In the genomic region with DNA sequence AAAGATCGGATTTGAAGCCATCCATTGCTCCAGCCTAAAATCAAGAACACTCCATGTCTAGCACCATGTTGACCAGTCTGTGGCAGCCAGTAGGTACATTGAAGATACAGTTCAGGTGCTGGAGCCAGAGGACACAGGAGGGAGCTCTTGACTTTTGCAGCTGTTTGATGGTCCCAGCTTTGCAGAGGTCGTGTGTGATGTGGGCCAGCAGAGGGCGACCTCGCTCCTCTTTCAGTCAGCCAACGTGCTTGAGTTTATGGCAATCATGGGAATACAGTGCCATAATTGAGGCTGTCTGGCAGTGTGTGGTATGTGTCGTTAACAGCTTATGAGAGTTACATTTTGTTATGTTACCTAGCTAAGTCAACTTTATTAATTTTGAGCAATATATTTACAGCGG, we compare ENCODE assay signal across 9 mouse cellular contexts. TPM values are rescaled to one million over a fixed set of nuclear protein-coding genes. Genes with fewer than 3 reads are reported as not detected.
DNase-seq lines count a peak whose midpoint lies in the region; ATAC-seq and TF ChIP-seq lines count a peak whose summit lies in the region.
"Had no signal": no experiment of that assay in that cellular context is flagged by ENCODE, and none has a peak within 500 bp of the region (broad histone marks: within the 10 kb centered on the region; RNA-seq: fewer than 3 reads in every experiment).

No protein-coding gene starts in this region.

- no peaks in the 10 kb centered on the region for H3K27me3 ChIP-seq in embryonic facial prominence, embryonic 12.5 days
- no peaks in the 10 kb centered on the region for H3K27me3 ChIP-seq in kidney, postnatal 0 days (ENCODE audit: insufficient read depth, low read length)
- no peaks in the 10 kb centered on the region for H3K27me3 ChIP-seq in liver, adult 2 months (ENCODE audit: control insufficient read depth, insufficient read depth, low read length)
- no peaks in the 10 kb centered on the region for H3K27me3 ChIP-seq in stomach, postnatal 0 days (ENCODE audit: control insufficient read depth, insufficient read depth, low read length)
- H3K27me3 ChIP-seq: embryonic facial prominence, embryonic 13.5 days had no signal

- H3K4me2 ChIP-seq in embryonic facial prominence, embryonic 12.5 days (replicated peaks) = no peak overlapping the region
- no peak overlapping the region for H3K4me2 ChIP-seq in kidney, postnatal 0 days (ENCODE audit: low read length)
- no peak overlapping the region for H3K4me2 ChIP-seq in stomach, postnatal 0 days (replicated peaks; ENCODE audit: low read depth)
- H3K4me2 ChIP-seq: embryonic facial prominence, embryonic 13.5 days had no signal

- no peaks in the 10 kb centered on the region for H3K79me2 ChIP-seq in liver, adult 2 months (ENCODE audit: control insufficient read depth, insufficient read depth, low read length)

- no peak overlapping the region for H3K4me3 ChIP-seq in embryonic facial prominence, embryonic 12.5 days
- H3K4me3 ChIP-seq in kidney, postnatal 0 days (replicated peaks; ENCODE audit: low read depth, low read length) = no peak overlapping the region
- H3K4me3 ChIP-seq in liver, adult 2 months (ENCODE audit: insufficient read depth, low read depth, low read length) = no peak overlapping the region
- no peak overlapping the region for H3K4me3 ChIP-seq in stomach, postnatal 0 days (ENCODE audit: low read depth, low read length)
- H3K4me3 ChIP-seq: embryonic facial prominence, embryonic 13.5 days had no signal

- H3K9me3 ChIP-seq in embryonic facial prominence, embryonic 12.5 days = no peaks in the 10 kb centered on the region
- no peaks in the 10 kb centered on the region for H3K9me3 ChIP-seq in kidney, postnatal 0 days (replicated peaks; ENCODE audit: low read length)
- no peaks in the 10 kb centered on the region for H3K9me3 ChIP-seq in stomach, postnatal 0 days (ENCODE audit: control insufficient read depth, low read length)
- H3K9me3 ChIP-seq: embryonic facial prominence, embryonic 13.5 days had no signal

- H3K36me3 ChIP-seq in embryonic facial prominence, embryonic 12.5 days = peaks cover 29% of the 10 kb centered on the region
- H3K36me3 ChIP-seq in kidney, postnatal 0 days (ENCODE audit: insufficient read depth, low read length) = peaks cover 36% of the 10 kb centered on the region
- peaks cover 6% of the 10 kb centered on the region; the same call in 1 of the 2 replicates for H3K36me3 ChIP-seq in liver, adult 2 months (ENCODE audit: control insufficient read depth, insufficient read depth, low read length)
- peaks cover 18% of the 10 kb centered on the region for H3K36me3 ChIP-seq in stomach, postnatal 0 days (ENCODE audit: control insufficient read depth, insufficient read depth, low read length)

- no peak for TF ChIP-seq EP300 in stomach, postnatal 0 days (optimal IDR thresholded peaks at IDR 0.05)

- peak; percentile 99 for TF ChIP-seq CTCF in kidney, postnatal 0 days (IDR thresholded peaks at IDR 0.05; ENCODE audit: low read depth)
- TF ChIP-seq CTCF in liver, adult 2 months (IDR thresholded peaks at IDR 0.05; ENCODE audit: low read depth, low read length) = peak; percentile 99
- TF ChIP-seq CTCF in stomach, postnatal 0 days (IDR thresholded peaks at IDR 0.05; ENCODE audit: low read depth) = peak; percentile 98

- H3K9ac ChIP-seq in embryonic facial prominence, embryonic 12.5 days = no peak overlapping the region
- H3K9ac ChIP-seq in kidney, postnatal 0 days (ENCODE audit: low read depth, low read length) = no peak overlapping the region
- H3K9ac ChIP-seq in liver, adult 2 months (ENCODE audit: low read depth, low read length) = no peak overlapping the region
- no peak overlapping the region for H3K9ac ChIP-seq in stomach, postnatal 0 days (ENCODE audit: low read length)
- H3K9ac ChIP-seq: embryonic facial prominence, embryonic 13.5 days had no signal

- 0 out of 2 replicates have a peak, but pooled peaks have one; percentile 52 for ATAC-seq in embryonic facial prominence, embryonic 12.5 days (ENCODE audit: insufficient number of reproducible peaks, insufficient read depth, low FRiP score, low TSS enrichment)
- 0 out of 2 replicates have a peak, but pooled peaks have one; percentile 36 for ATAC-seq in kidney, postnatal 0 days (replicated peaks; ENCODE audit: low FRiP score, low read depth)
- peak; percentile 50; the same call in 1 of the 2 replicates for ATAC-seq in stomach, postnatal 0 days (ENCODE audit: low FRiP score, low TSS enrichment)

- peak; percentile 72 to 74 for DNase-seq in B cell, adult 2 months
- DNase-seq in adrenal gland, postnatal 14 days = peak; percentile 82
- peak; percentile 47 to 79 for DNase-seq in heart, adult 9 months (ENCODE audit: low spot score in 2 of 2)
- peak; percentile 92 for DNase-seq in kidney, postnatal 0 days (ENCODE audit: low spot score)
- peak; percentile 59 for DNase-seq in liver, adult 2 months (ENCODE audit: extremely low read depth, low read depth, low spot score)
- DNase-seq in neural tube, embryonic 10.5 days (ENCODE audit: extremely low spot score, low spot score) = peak; percentile 81
- peak; percentile 83 for DNase-seq in stomach, postnatal 0 days (ENCODE audit: low spot score)

- WGBS in embryonic facial prominence, embryonic 12.5 days = 16% methylated on average over 7 of the region's 7 CpGs
- 15% methylated on average over 7 of the region's 7 CpGs for WGBS in kidney, postnatal 0 days
- WGBS in liver, adult 2 months = 30% methylated on average over 7 of the region's 7 CpGs
- WGBS in stomach, postnatal 0 days = 17% methylated on average over 7 of the region's 7 CpGs

- no peak overlapping the region for H3K27ac ChIP-seq in embryonic facial prominence, embryonic 12.5 days
- no peak overlapping the region for H3K27ac ChIP-seq in kidney, postnatal 0 days
- no peak overlapping the region for H3K27ac ChIP-seq in liver, adult 2 months (replicated peaks; ENCODE audit: insufficient read depth, low read depth, low read length)
- no peak overlapping the region for H3K27ac ChIP-seq in stomach, postnatal 0 days (replicated peaks)
- H3K27ac ChIP-seq: embryonic facial prominence, embryonic 13.5 days had no signal

- no peak for TF ChIP-seq POLR2A in liver, adult 2 months (IDR thresholded peaks at IDR 0.05; ENCODE audit: extremely low read depth, insufficient read depth, low read length)

- no peaks in the 10 kb centered on the region for H3K4me1 ChIP-seq in embryonic facial prominence, embryonic 12.5 days
- no peaks in the 10 kb centered on the region for H3K4me1 ChIP-seq in kidney, postnatal 0 days (replicated peaks; ENCODE audit: insufficient read depth, low read length)
- no peaks in the 10 kb centered on the region for H3K4me1 ChIP-seq in liver, adult 2 months (ENCODE audit: control insufficient read depth, insufficient read depth, low read length)
- no peaks in the 10 kb centered on the region for H3K4me1 ChIP-seq in stomach, postnatal 0 days (replicated peaks; ENCODE audit: control insufficient read depth, insufficient read depth)
- H3K4me1 ChIP-seq: embryonic facial prominence, embryonic 13.5 days had no signal

RNA-seq across cellular contexts. Expression of gene Uvssa, which starts 15.5 kb away (rescaled TPM):
- 8.0 and 9.4 TPM in 2 replicates for total RNA-seq in adrenal gland, postnatal 14 days (2021)
- 10.9 and 11.3 TPM in 2 replicates for polyA plus RNA-seq in embryonic facial prominence, embryonic 12.5 days (2016; fragmentation: Nextera tagmentation; extraction: Ambion mirVana)
- polyA plus RNA-seq in kidney, postnatal 0 days (2015; fragmentation: Nextera tagmentation; extraction: Ambion mirVana) = 7.7 and 7.8 TPM in 2 replicates
- total RNA-seq in liver, adult 2 months (2014; rRNA removed) = 4.2 and 4.4 TPM in 2 replicates
- 2.5 and 3.4 TPM in 2 replicates for polyA plus RNA-seq in liver, adult 2 months (2012; rRNA removed)
- polyA plus RNA-seq in stomach, postnatal 0 days (2015; fragmentation: Nextera tagmentation; extraction: Ambion mirVana) = 4.5 and 5.0 TPM in 2 replicates

RNA-seq across cellular contexts. Expression of gene Nkx1-1, which starts 40.0 kb away (rescaled TPM):
- not detected in 2 replicates for total RNA-seq in adrenal gland, postnatal 14 days (2021)
- not detected in 2 replicates for polyA plus RNA-seq in embryonic facial prominence, embryonic 12.5 days (2016; fragmentation: Nextera tagmentation; extraction: Ambion mirVana)
- not detected in 2 replicates for polyA plus RNA-seq in kidney, postnatal 0 days (2015; fragmentation: Nextera tagmentation; extraction: Ambion mirVana)
- total RNA-seq in liver, adult 2 months (2014; rRNA removed) = not detected in 2 replicates
- not detected in 2 replicates for polyA plus RNA-seq in liver, adult 2 months (2012; rRNA removed)
- polyA plus RNA-seq in stomach, postnatal 0 days (2015; fragmentation: Nextera tagmentation; extraction: Ambion mirVana) = not detected in 2 replicates
- polyA plus RNA-seq: embryonic facial prominence, embryonic 13.5 days had no signal

RNA-seq across cellular contexts. Expression of gene Maea, which starts 58.5 kb away (rescaled TPM):
- 88.2 and 94.6 TPM in 2 replicates for total RNA-seq in adrenal gland, postnatal 14 days (2021)
- 132 and 134 TPM in 2 replicates for polyA plus RNA-seq in embryonic facial prominence, embryonic 12.5 days (2016; fragmentation: Nextera tagmentation; extraction: Ambion mirVana)
- 119 and 125 TPM in 2 replicates for polyA plus RNA-seq in kidney, postnatal 0 days (2015; fragmentation: Nextera tagmentation; extraction: Ambion mirVana)
- 24.8 and 26.0 TPM in 2 replicates for total RNA-seq in liver, adult 2 months (2014; rRNA removed)
- polyA plus RNA-seq in liver, adult 2 months (2012; rRNA removed) = 41.1 and 46.6 TPM in 2 replicates
- polyA plus RNA-seq in stomach, postnatal 0 days (2015; fragmentation: Nextera tagmentation; extraction: Ambion mirVana) = 83.4 and 83.6 TPM in 2 replicates
